ENCODE assay signal across 8 mouse cellular contexts in genomic region chr15:78529428-78529990, GRCm38 (mm10). TPM values are rescaled to one million over a fixed set of nuclear protein-coding genes. Genes with fewer than 3 reads are reported as not detected.
A peak's percentile ranks its signal among the peaks of the same experiment; 100 is the strongest.
DNase-seq lines count a peak whose midpoint lies in the region; ATAC-seq and TF ChIP-seq lines count a peak whose summit lies in the region.
"Had no signal": no experiment of that assay in that cellular context is flagged by ENCODE, and none has a peak within 500 bp of the region (broad histone marks: within the 10 kb centered on the region; RNA-seq: fewer than 3 reads in every experiment).

No protein-coding gene starts in this region.

- DNase-seq in adrenal gland, postnatal 36 days: peak; percentile 88 to 91
- DNase-seq in embryonic facial prominence, embryonic 11.5 days (ENCODE audit: low spot score): peak; percentile 78
- peak; percentile 82 for DNase-seq in heart, adult 8-10 months (ENCODE audit: low spot score)
- peak; percentile 55 to 56 for DNase-seq in kidney, adult 8-10 months
- peak; percentile 82 for DNase-seq in limb, embryonic 14.5 days (ENCODE audit: low spot score)
- peak; percentile 64 for DNase-seq in midbrain, postnatal 0 days (ENCODE audit: low spot score)
- DNase-seq in testis, postnatal 10 days (ENCODE audit: low spot score): peak; percentile 85

- peak overlapping the region; percentile 67 for H3K9ac ChIP-seq in embryonic facial prominence, embryonic 11.5 days (replicated peaks; ENCODE audit: low read length)
- peak overlapping the region; percentile 69 for H3K9ac ChIP-seq in limb, embryonic 14.5 days (ENCODE audit: low read depth, low read length, severe bottlenecking)
- peak overlapping the region; percentile 55 for H3K9ac ChIP-seq in midbrain, postnatal 0 days (replicated peaks; ENCODE audit: low read length, poor library complexity, severe bottlenecking)

- TF ChIP-seq POLR2A in limb, embryonic 14.5 days (IDR thresholded peaks at IDR 0.05; ENCODE audit: borderline replicate concordance, extremely low read depth, insufficient read depth, insufficient read length): peak; percentile 50; the same call in 1 of the 2 replicates

- TF ChIP-seq CTCF in midbrain, postnatal 0 days (IDR thresholded peaks at IDR 0.05): no peak

- peak overlapping the region; percentile 57 for H3K4me2 ChIP-seq in embryonic facial prominence, embryonic 11.5 days (ENCODE audit: low read depth, low read length)
- peak overlapping the region; percentile 80 for H3K4me2 ChIP-seq in limb, embryonic 14.5 days (replicated peaks; ENCODE audit: low read depth, low read length, severe bottlenecking)
- H3K4me2 ChIP-seq in midbrain, postnatal 0 days (ENCODE audit: low read depth, low read length, poor library complexity, severe bottlenecking): peak overlapping the region; percentile 46

- H3K27ac ChIP-seq in embryonic facial prominence, embryonic 11.5 days (replicated peaks; ENCODE audit: low read depth, low read length): peak overlapping the region; percentile 57
- peak overlapping the region; percentile 74 for H3K27ac ChIP-seq in limb, embryonic 14.5 days (replicated peaks; ENCODE audit: low read depth, low read length)
- no peak overlapping the region for H3K27ac ChIP-seq in midbrain, postnatal 0 days (ENCODE audit: low read depth, low read length)

- no peaks in the 10 kb centered on the region for H3K36me3 ChIP-seq in embryonic facial prominence, embryonic 11.5 days (replicated peaks; ENCODE audit: control insufficient read depth, insufficient read depth, low read depth, low read length)
- peaks cover 8% of the 10 kb centered on the region for H3K36me3 ChIP-seq in limb, embryonic 14.5 days (ENCODE audit: control insufficient read depth, insufficient read depth, low read length)
- no peaks in the 10 kb centered on the region for H3K36me3 ChIP-seq in midbrain, postnatal 0 days (ENCODE audit: insufficient read depth, low read length)

- peak; percentile 49 for ATAC-seq in embryonic facial prominence, embryonic 11.5 days (replicated peaks; ENCODE audit: insufficient number of reproducible peaks, low FRiP score, low TSS enrichment, low read depth)
- ATAC-seq in limb, embryonic 14.5 days (ENCODE audit: low FRiP score, low read depth): peak; percentile 83
- no peak for ATAC-seq in midbrain, postnatal 0 days (ENCODE audit: low FRiP score)

- 0% methylated on average over 12 of the region's 15 CpGs for WGBS in embryonic facial prominence, embryonic 11.5 days
- WGBS in limb, embryonic 14.5 days: under 1% methylated on average over 15 of the region's 15 CpGs
- WGBS in midbrain, postnatal 0 days: 5% methylated on average over 13 of the region's 15 CpGs

- H3K27me3 ChIP-seq in embryonic facial prominence, embryonic 11.5 days (ENCODE audit: control insufficient read depth, insufficient read depth, low read length): no peaks in the 10 kb centered on the region
- H3K27me3 ChIP-seq in limb, embryonic 14.5 days (ENCODE audit: control insufficient read depth, insufficient read depth, low read length): no peaks in the 10 kb centered on the region
- no peaks in the 10 kb centered on the region for H3K27me3 ChIP-seq in midbrain, postnatal 0 days (ENCODE audit: insufficient read depth, low read length)

- H3K4me1 ChIP-seq in embryonic facial prominence, embryonic 11.5 days (ENCODE audit: control insufficient read depth, insufficient read depth, low read length): 0 out of 2 replicates have a peak, but pooled peaks cover 3% of the 10 kb centered on the region
- H3K4me1 ChIP-seq in limb, embryonic 14.5 days (ENCODE audit: control insufficient read depth, insufficient read depth, low read length): peaks cover 25% of the 10 kb centered on the region
- peaks cover 6% of the 10 kb centered on the region; the same call in 1 of the 2 replicates for H3K4me1 ChIP-seq in midbrain, postnatal 0 days (ENCODE audit: insufficient read depth, low read length)

- H3K9me3 ChIP-seq in embryonic facial prominence, embryonic 11.5 days (replicated peaks; ENCODE audit: control insufficient read depth, low read length): no peaks in the 10 kb centered on the region
- H3K9me3 ChIP-seq in limb, embryonic 14.5 days (ENCODE audit: control insufficient read depth, low read length): no peaks in the 10 kb centered on the region
- no peaks in the 10 kb centered on the region for H3K9me3 ChIP-seq in midbrain, postnatal 0 days (ENCODE audit: low read length)

- H3K4me3 ChIP-seq in embryonic facial prominence, embryonic 11.5 days (ENCODE audit: low read depth, low read length): peak overlapping the region; percentile 15
- H3K4me3 ChIP-seq in limb, embryonic 14.5 days (replicated peaks; ENCODE audit: low read length): peak overlapping the region; percentile 46
- H3K4me3 ChIP-seq in midbrain, postnatal 0 days (ENCODE audit: low read depth, low read length): peak overlapping the region; percentile 20

RNA-seq across cellular contexts. Expression of gene C1qtnf6, which starts 1.7 kb away (rescaled TPM):
- total RNA-seq in adrenal gland, postnatal 36 days (2021): 10 to 100 TPM; 38.1 to 40.7 TPM
- polyA plus RNA-seq in embryonic facial prominence, embryonic 11.5 days (2014; fragmentation: Nextera tagmentation; extraction: Ambion mirVana): 15.2 and 18.8 TPM in 2 replicates
- 10 to 100 TPM in 1 of 4 experiments, 1 to 10 TPM in 3; 8.2 to 12.6 (median 9.5) TPM for total RNA-seq in heart, adult 8-10 months (2022)
- 89.1 and 110 TPM in 2 replicates for polyA plus RNA-seq in limb, embryonic 14.5 days (2012; rRNA removed)
- 59.6 and 60.1 TPM in 2 replicates for polyA plus RNA-seq in limb, embryonic 14.5 days (2014; fragmentation: Nextera tagmentation; extraction: Ambion mirVana)
- total RNA-seq in midbrain, postnatal 0 days (2014; rRNA removed): 2.4 and 2.7 TPM in 2 replicates
- polyA plus RNA-seq in midbrain, postnatal 0 days (2015; fragmentation: Nextera tagmentation; extraction: Ambion mirVana): 8.6 and 10.4 TPM in 2 replicates

RNA-seq across cellular contexts. Expression of gene Sstr3, which starts 15.0 kb away (rescaled TPM):
- under 1 TPM; 0.30 to 0.70 TPM for total RNA-seq in adrenal gland, postnatal 36 days (2021)
- not detected in 2 replicates for polyA plus RNA-seq in embryonic facial prominence, embryonic 11.5 days (2014; fragmentation: Nextera tagmentation; extraction: Ambion mirVana)
- total RNA-seq in heart, adult 8-10 months (2022): not detected
- 0.05 and 0.08 TPM in 2 replicates for polyA plus RNA-seq in limb, embryonic 14.5 days (2012; rRNA removed)
- polyA plus RNA-seq in limb, embryonic 14.5 days (2014; fragmentation: Nextera tagmentation; extraction: Ambion mirVana): not detected in 2 replicates
- total RNA-seq in midbrain, postnatal 0 days (2014; rRNA removed): 1.1 and 2.4 TPM in 2 replicates
- 0.49 and 0.65 TPM in 2 replicates for polyA plus RNA-seq in midbrain, postnatal 0 days (2015; fragmentation: Nextera tagmentation; extraction: Ambion mirVana)
- total RNA-seq: hematopoietic stem cell, adult 5-6 weeks had no signal

RNA-seq across cellular contexts. Expression of gene Il2rb, which starts 34.4 kb away (rescaled TPM):
- 1 to 10 TPM in 1 of 2 experiments, under 1 TPM in 1; 0.76 to 1.4 TPM for total RNA-seq in adrenal gland, postnatal 36 days (2021)
- polyA plus RNA-seq in embryonic facial prominence, embryonic 11.5 days (2014; fragmentation: Nextera tagmentation; extraction: Ambion mirVana): 0.17 TPM in 1 of 2 replicates, not detected in the other
- under 1 TPM; 0.13 to 0.57 (median 0.34) TPM for total RNA-seq in heart, adult 8-10 months (2022)
- polyA plus RNA-seq in limb, embryonic 14.5 days (2012; rRNA removed): 0.39 and 0.73 TPM in 2 replicates
- polyA plus RNA-seq in limb, embryonic 14.5 days (2014; fragmentation: Nextera tagmentation; extraction: Ambion mirVana): 0.15 and 0.33 TPM in 2 replicates
- total RNA-seq in midbrain, postnatal 0 days (2014; rRNA removed): 0.33 and 0.38 TPM in 2 replicates
- 0.19 and 0.22 TPM in 2 replicates for polyA plus RNA-seq in midbrain, postnatal 0 days (2015; fragmentation: Nextera tagmentation; extraction: Ambion mirVana)

RNA-seq across cellular contexts. Expression of gene Rac2, which starts 43.1 kb away (rescaled TPM):
- total RNA-seq in adrenal gland, postnatal 36 days (2021): 1 to 10 TPM; 3.3 to 3.7 TPM
- 4.5 and 9.2 TPM in 2 replicates for polyA plus RNA-seq in embryonic facial prominence, embryonic 11.5 days (2014; fragmentation: Nextera tagmentation; extraction: Ambion mirVana)
- 1 to 10 TPM; 1.2 to 7.6 (median 2.7) TPM for total RNA-seq in heart, adult 8-10 months (2022)
- 15.9 and 21.9 TPM in 2 replicates for polyA plus RNA-seq in limb, embryonic 14.5 days (2012; rRNA removed)
- polyA plus RNA-seq in limb, embryonic 14.5 days (2014; fragmentation: Nextera tagmentation; extraction: Ambion mirVana): 34.2 and 38.2 TPM in 2 replicates
- 1.7 and 2.6 TPM in 2 replicates for total RNA-seq in midbrain, postnatal 0 days (2014; rRNA removed)
- polyA plus RNA-seq in midbrain, postnatal 0 days (2015; fragmentation: Nextera tagmentation; extraction: Ambion mirVana): 4.3 and 4.9 TPM in 2 replicates
